Mouse (Mus musculus) spleen, embryonic (tissue): Measurements from ENCODE around the gene Gm2832.
"Not testable (repeated sequence)": the region's sequence is repeated elsewhere in the genome, so short reads cannot be mapped to it uniquely, and the experiment has no call there.

Experiments used
- CTCF ChIA-PET: fragments of 350-600 bp; sonication (Branson Sonifier 250); formaldehyde crosslinking; loops from one replicate; lab custom pipeline; 2022; lab: Charles Lee

Gm2832 gene

GRCm38 (mm10) chr14:41278505-41278904 is at the start of gene Gm2832:
TSS of gene Gm2832 (plus strand) at chr14:41278805.
- CTCF ChIA-PET: not testable (repeated sequence)

- CTCF ChIA-PET: not testable (repeated sequence)
Observed at GRCm38 (mm10) chr14:41263296-41263695, 15.3 kb upstream of the Gm2832 start.

GRCm38 (mm10) chr14:41263853-41264755 is 14.5 kb upstream of the Gm2832 start:
- CTCF ChIA-PET: not testable (repeated sequence)

- CTCF ChIA-PET: not testable (repeated sequence)
Observed at GRCm38 (mm10) chr14:41264756-41265566, 13.6 kb upstream of the Gm2832 start.

- CTCF ChIA-PET: not testable (repeated sequence)
Observed at GRCm38 (mm10) chr14:41285965-41286364, 7.4 kb downstream of the Gm2832 start.
